Mouse (Mus musculus) G1E (cell line): ENCODE measurements around the gene Slc46a1. TPM values are rescaled to one million over a fixed set of nuclear protein-coding genes. Genes with fewer than 3 reads are reported as not detected.

Experiments
- ATAC-seq: 2 replicates; pipeline ENCODE4 v1.8.0; 2016; ENCODE audit warnings: mild to moderate bottlenecking; ENCODE audit not compliant: insufficient number of reproducible peaks, poor library complexity, low FRiP score, severe bottlenecking; ENCODE audit errors: extremely low read depth
- DNase-seq: peaks from one replicate; pipeline ENCODE4 v3.0.0; 2012; ENCODE audit warnings: low spot score
- H3K27me3 ChIP-seq: 2 replicates; pipeline ENCODE4 v1.6.1; 2012; ENCODE audit warnings: mild to moderate bottlenecking, low read length, inconsistent platforms; ENCODE audit not compliant: insufficient read depth
- H3K36me3 ChIP-seq: replicated peaks from 2 replicates; pipeline ENCODE3; 2012; ENCODE audit warnings: mild to moderate bottlenecking, inconsistent platforms
- H3K4me1 ChIP-seq: 2 replicates; pipeline ENCODE4 v1.6.1; 2012; ENCODE audit warnings: low read depth, low read length, inconsistent platforms, mixed read lengths; ENCODE audit not compliant: insufficient read depth
- H3K4me3 ChIP-seq: 2 replicates; pipeline ENCODE4 v1.5.1; 2012; ENCODE audit warnings: low read depth, mild to moderate bottlenecking, inconsistent platforms, low read length, moderate library complexity, mixed read lengths
- H3K9me3 ChIP-seq: replicated peaks from 2 replicates; pipeline ENCODE4 v1.6.1; 2012; ENCODE audit warnings: inconsistent platforms
- CTCF ChIP-seq: IDR thresholded peaks from 2 replicates; pipeline ENCODE4 v1.5.1; 2012; ENCODE audit warnings: low read depth, low read length, inconsistent platforms, mixed read lengths
- GATA1 ChIP-seq: IDR thresholded peaks from 2 replicates; pipeline ENCODE4 v1.6.1; 2012; ENCODE audit warnings: borderline replicate concordance, low read length, inconsistent platforms, mixed read lengths
- GATA2 ChIP-seq: IDR thresholded peaks from 2 replicates; pipeline ENCODE4 v1.6.1; 2012; ENCODE audit warnings: low read depth, low read length, inconsistent platforms, borderline replicate concordance
- POLR2AphosphoS5 ChIP-seq: IDR thresholded peaks from 2 replicates; pipeline ENCODE4 v1.6.1; 2012; ENCODE audit warnings: low read depth, low read length, inconsistent platforms; ENCODE audit not compliant: insufficient replicate concordance
- TAL1 ChIP-seq: conservative IDR thresholded peaks from 2 replicates; pipeline ENCODE4 v1.6.1; 2012; ENCODE audit warnings: low read depth, low read length, inconsistent platforms, mixed read lengths
- polyA plus RNA-seq: library from polyadenylated mRNA; stranded (reverse); fragments of >175 nt; gene quantifications from 2 replicates; pipeline ENCODE4 v1.2.3, GENCODE M21; 2012
- total RNA-seq, 2 experiments: library from RNA; stranded (forward) in 1 of 2; stranded (reverse) in 1 of 2; fragments of 200-1000 nt in 1 of 2; fragments of >200 nt in 1 of 2; fragmentation: Nextera tagmentation in 1 of 2; gene quantifications; 2 replicates each; pipeline ENCODE4 v1.2.3; 2014 to 2017

The Slc46a1 gene
- total and polyA plus RNA-seq, 3 experiments, result 0.11 TPM; not detected in 2

GRCm38 (mm10) chr11:78425572-78425971, 39.9 kb upstream of the Slc46a1 start:
- Histone ChIP-seq H3K4me1 (peaks cover 9% of the 10 kb centered on the region), H3K9me3 (no peaks in the 10 kb centered on the region), H3K27me3 (peaks cover 64% of the 10 kb centered on the region), H3K36me3 (no peaks in the 10 kb centered on the region), H3K4me3 (no peak overlapping the region)
- DNase-seq (no peak), ATAC-seq (no peak)
- no peak for TF ChIP-seq GATA2
- TF ChIP-seq POLR2AphosphoS5, result no peak
- TF ChIP-seq CTCF, result no peak
- no peak for TF ChIP-seq GATA1
- TF ChIP-seq TAL1, result no peak

- Histone ChIP-seq H3K27me3 (peaks cover 51% of the 10 kb centered on the region), H3K9me3 (no peaks in the 10 kb centered on the region), H3K36me3 (no peaks in the 10 kb centered on the region), H3K4me1 (no peaks in the 10 kb centered on the region; the same call in 1 of the 2 replicates), H3K4me3 (no peak overlapping the region)
- DNase-seq, result no peak
- TF ChIP-seq CTCF (no peak), GATA1 (no peak), GATA2 (no peak), POLR2AphosphoS5 (no peak), TAL1 (no peak)
- ATAC-seq, result no peak
These were observed 37.8 kb upstream of the Slc46a1 start for GRCm38 (mm10) chr11:78427655-78428054.

- TF ChIP-seq CTCF (no peak), POLR2AphosphoS5 (no peak), GATA1 (no peak), TAL1 (no peak), GATA2 (no peak)
- ATAC-seq (no peak), DNase-seq (no peak)
- no peaks in the 10 kb centered on the region for H3K36me3 ChIP-seq
- no peaks in the 10 kb centered on the region; the same call in 1 of the 2 replicates for H3K4me1 ChIP-seq
- no peak overlapping the region for H3K4me3 ChIP-seq
- H3K27me3 ChIP-seq, result peaks cover 44% of the 10 kb centered on the region
- no peaks in the 10 kb centered on the region for H3K9me3 ChIP-seq
These were observed 37.2 kb upstream of the Slc46a1 start for GRCm38 (mm10) chr11:78428309-78428708.

- ATAC-seq, result no peak
- H3K4me1 ChIP-seq, result no peaks in the 10 kb centered on the region; the same call in 1 of the 2 replicates
- no peak for DNase-seq
- peaks cover 37% of the 10 kb centered on the region for H3K27me3 ChIP-seq
- no peak overlapping the region for H3K4me3 ChIP-seq
- no peaks in the 10 kb centered on the region for H3K9me3 ChIP-seq
- no peaks in the 10 kb centered on the region for H3K36me3 ChIP-seq
- TF ChIP-seq POLR2AphosphoS5 (no peak), GATA2 (no peak), CTCF (no peak), TAL1 (no peak), GATA1 (no peak)
These were observed 35.2 kb upstream of the Slc46a1 start for GRCm38 (mm10) chr11:78430195-78430878.

- H3K27me3 ChIP-seq, result peaks cover 34% of the 10 kb centered on the region
- H3K36me3 ChIP-seq, result no peaks in the 10 kb centered on the region
- no peak overlapping the region for H3K4me3 ChIP-seq
- H3K9me3 ChIP-seq, result no peaks in the 10 kb centered on the region
- no peak for TF ChIP-seq GATA2
- peaks cover 5% of the 10 kb centered on the region for H3K4me1 ChIP-seq
- DNase-seq, result no peak
- ATAC-seq, result no peak
These were observed 34.3 kb upstream of the Slc46a1 start for GRCm38 (mm10) chr11:78431176-78431575.

DNA sequence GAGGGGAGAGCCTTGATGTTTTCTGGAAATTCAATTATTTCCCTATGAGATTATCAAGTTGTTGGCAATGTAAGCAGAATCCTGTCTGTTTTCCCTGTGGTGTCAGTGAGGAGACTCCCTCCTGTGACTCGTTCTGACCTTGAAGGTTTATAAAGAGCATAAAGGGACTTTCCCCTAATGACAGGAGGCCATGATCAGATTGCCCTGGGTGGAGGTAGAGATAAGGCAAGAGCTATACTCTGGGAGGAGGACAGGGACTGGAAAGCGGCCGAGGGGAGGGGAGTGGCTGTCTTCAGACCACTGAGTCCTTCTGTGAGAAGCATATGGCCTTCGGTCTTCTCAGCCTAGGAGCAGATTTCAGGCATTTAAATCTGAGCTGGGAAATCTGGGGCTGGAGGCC, 31.4 kb upstream of the Slc46a1 start:
- H3K36me3 ChIP-seq, result no peaks in the 10 kb centered on the region
- no peak for TF ChIP-seq POLR2AphosphoS5
- TF ChIP-seq GATA1, result no peak
- no peak for TF ChIP-seq TAL1
- no peak for TF ChIP-seq CTCF
- TF ChIP-seq GATA2, result no peak
- H3K4me3 ChIP-seq, result no peak overlapping the region
- H3K4me1 ChIP-seq, result peaks cover 5% of the 10 kb centered on the region
- no peaks in the 10 kb centered on the region for H3K9me3 ChIP-seq
- DNase-seq, result no peak
- ATAC-seq, result no peak
- peaks cover 27% of the 10 kb centered on the region for H3K27me3 ChIP-seq
